Mouse (Mus musculus) frontal cortex, adult 2 months (tissue): ENCODE data around the gene Gsto2. TPM values are rescaled to one million over a fixed set of nuclear protein-coding genes. Genes with fewer than 3 reads are reported as not detected.

ENCODE experiments used
- DNase-seq, 2 experiments: peaks; one replicate each; pipeline ENCODE4 v3.0.0; 2022; ENCODE audit warnings: low spot score in 1 of 2; ENCODE audit errors: extremely low spot score in 1 of 2
- polyA plus RNA-seq: library from polyadenylated mRNA; depleted of rRNA; stranded (reverse); fragments of >200 nt; gene quantifications from 2 replicates; pipeline ENCODE4 v1.2.3, GENCODE M21; 2012

Gene Gsto2
- polyA plus RNA-seq, 1 experiment, result 1.8 TPM

DNA sequence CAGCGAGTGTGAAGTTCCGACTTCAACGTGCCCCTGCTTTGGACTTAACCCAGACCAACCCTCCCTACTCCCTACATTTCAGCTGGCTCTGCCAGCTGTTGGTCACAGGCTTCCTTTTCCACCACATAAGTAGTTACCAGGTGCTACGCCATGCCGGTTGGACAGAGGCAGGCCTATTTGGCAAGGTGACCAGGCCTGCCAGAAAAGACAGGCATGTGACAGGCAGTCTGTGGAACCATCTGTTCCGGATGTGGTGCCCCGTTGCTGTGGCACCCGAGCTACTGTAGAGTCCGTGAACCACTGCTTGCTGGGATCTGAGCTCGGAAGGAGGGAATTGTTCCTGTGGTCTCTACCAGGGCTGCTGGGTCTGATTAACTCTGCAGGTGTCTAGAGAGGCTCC, 22.1 kb downstream of the Gsto2 start:
- no peak for DNase-seq

DNA sequence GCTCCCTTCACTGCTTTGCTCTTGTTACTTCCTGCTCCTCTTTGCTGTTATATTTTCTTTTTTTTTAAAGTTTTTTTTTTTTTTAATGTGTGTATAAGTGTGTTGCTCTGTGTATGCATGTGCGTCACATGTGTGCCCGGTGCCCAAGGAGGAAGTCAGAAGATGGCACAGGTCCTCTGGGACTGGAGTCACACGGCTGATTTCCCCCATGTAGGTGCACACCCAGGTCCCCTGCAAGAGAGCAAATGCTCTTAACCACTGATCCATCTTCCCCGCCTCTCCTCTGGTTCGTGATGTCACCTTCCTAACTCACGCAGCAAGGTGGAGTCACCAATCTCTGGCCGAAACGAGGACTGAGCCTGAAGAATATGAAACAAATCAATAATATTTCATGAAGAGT, 22.7 kb downstream of the Gsto2 start:
- no peak for DNase-seq

DNA sequence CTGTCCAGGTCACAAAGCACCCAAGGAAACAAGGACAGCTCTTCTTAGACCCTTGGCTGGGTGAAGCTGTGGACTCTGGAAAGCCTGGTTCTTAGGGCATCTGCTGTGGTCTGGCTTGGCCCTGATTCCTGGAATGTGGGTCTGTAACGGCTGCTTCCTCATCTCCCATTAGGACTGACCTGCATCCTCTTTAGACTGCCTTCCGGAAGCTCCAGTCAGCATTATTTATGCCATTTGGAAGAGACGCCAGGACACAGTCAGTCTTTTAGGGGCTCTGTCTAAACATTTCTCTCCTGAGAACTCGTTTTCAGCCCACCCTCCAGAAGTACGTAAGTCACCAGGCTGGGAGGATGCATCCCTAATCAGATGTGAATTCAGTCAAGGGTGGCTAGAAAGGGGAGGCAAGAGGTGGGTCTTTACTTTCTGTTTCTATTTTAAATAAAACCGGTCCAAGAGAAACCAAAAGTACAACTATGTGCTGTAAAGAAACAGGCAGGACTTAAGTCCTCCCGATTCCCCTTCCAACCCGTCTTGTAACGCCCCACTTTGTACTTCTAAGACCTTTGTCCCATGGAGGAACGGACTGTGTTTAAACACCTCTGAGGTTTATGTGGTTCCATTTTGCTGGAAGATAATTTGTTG, 25.3 kb downstream of the Gsto2 start:
- DNase-seq, result no peak

DNA sequence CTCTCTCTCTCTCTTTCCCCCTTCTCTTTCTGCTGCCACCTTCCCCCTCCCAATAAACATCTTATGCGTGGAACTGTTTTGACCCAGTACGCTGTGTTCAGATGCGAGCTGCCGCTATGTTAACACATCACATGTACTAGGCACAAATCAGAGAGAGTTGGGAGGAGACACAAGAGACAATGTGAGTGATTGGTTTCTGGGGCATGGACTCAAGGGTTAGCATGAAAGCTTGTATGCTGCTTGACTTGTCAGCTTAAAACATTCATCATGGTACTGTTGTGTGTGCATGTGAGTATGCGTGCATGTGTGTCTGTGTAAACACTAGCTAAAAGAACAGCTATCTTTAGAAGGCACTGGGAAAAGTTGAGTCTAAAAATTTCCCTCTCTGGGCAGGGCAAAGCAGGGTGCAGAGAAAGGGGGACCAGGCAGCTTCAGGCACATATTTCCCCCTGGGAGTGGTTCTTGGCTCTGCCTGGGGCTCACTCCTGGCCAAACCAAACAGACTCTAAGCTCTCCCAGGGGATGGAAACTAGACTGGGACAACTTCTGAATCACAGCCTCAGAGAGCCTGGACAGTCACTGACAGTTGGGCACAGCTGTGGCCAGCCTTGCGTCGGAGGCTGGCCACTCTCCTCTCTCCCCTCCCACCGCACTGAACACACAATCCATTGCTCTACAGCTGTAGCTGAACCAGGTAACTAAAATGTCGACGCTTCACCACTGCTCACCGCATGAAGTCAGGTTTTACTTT, 26.4 kb downstream of the Gsto2 start:
- DNase-seq, result no peak

DNA sequence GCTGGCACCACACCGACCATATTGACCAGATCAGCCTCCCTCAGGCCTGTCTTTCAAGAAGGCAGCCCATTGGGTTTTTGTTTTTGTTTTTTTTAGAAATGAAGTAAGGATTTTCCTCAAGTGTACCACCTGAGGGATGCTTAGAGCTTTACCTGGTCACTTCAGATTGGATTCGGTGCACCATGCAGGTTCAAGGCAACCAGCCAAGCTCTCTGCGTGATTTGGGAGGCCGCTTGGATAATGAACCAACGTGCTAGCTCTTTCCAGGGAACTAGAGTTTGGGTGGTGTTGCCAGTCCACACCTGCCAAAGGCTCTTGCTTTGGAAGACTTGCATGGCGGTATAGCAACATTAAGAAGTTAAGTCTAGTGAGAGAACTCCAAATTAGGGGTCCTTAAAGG, 27.8 kb downstream of the Gsto2 start:
- no peak for DNase-seq

DNA sequence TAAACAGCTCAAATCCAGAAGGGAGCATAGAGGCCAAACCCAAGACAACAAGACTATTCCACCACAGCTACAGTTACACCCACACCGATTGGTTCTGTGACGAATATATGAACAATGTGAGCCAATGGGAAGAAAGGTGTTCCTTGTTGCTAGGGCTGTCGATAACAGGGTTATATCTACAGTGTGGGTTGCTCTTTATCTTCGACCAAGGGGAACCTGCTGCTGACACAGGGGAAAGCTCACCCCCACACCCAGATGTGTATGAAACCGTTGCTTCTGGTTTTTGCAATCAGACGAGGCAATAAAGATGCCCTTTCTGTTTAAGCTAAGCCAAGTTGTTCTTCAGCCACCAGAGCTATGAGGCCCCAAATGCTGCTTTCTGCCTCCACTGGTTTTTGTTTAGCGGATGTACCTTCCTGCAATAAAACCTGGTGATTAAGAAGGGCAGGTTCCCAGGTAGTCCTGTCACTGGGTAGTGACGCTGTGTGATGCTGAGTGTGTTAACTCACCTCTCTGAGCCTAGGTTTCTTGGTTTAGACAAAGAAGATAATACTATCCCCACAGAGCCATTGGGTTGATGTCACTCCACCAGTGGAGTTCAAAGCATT, 33.2 kb downstream of the Gsto2 start:
- no peak for DNase-seq

DNA sequence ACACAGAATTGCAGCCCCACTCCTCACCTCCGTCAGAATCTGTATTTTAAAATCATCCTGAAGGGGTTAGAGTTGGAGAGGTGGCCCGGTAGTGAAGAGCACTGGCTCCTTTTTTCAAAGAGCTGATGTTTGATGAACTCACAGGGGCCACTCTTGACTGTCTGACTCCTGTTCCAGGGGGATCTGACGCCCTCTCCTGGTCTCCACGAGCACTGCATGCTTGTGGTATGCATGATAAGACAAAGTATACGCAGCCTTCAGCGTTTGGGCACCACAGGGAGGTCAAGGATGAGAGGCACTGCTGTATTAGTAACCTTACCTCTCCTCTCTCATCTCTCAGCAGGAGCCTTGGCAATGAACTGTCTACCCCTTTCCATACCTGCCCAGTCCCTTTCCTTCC, 34.7 kb downstream of the Gsto2 start:
- no peak for DNase-seq

DNA sequence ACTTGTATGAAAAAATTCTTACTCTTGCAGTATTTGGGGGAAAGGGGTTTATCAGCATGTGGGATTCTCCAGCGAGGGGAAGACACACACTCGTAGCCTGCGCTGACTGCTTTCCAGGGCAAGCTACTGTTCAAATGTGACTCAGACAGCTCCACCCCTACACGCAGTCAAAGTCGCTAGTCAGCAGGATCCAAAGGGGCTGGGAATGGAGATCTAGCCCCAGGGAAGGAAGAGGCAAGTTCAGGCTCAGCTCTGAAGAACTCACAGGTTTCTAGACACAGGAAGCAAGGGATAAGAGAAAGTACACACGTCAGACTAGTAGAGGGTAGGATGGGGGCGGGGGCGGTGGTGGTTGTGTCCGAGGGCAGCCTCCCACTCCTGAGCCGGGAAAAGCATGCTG, 35.2 kb downstream of the Gsto2 start:
- DNase-seq, result no peak

DNA sequence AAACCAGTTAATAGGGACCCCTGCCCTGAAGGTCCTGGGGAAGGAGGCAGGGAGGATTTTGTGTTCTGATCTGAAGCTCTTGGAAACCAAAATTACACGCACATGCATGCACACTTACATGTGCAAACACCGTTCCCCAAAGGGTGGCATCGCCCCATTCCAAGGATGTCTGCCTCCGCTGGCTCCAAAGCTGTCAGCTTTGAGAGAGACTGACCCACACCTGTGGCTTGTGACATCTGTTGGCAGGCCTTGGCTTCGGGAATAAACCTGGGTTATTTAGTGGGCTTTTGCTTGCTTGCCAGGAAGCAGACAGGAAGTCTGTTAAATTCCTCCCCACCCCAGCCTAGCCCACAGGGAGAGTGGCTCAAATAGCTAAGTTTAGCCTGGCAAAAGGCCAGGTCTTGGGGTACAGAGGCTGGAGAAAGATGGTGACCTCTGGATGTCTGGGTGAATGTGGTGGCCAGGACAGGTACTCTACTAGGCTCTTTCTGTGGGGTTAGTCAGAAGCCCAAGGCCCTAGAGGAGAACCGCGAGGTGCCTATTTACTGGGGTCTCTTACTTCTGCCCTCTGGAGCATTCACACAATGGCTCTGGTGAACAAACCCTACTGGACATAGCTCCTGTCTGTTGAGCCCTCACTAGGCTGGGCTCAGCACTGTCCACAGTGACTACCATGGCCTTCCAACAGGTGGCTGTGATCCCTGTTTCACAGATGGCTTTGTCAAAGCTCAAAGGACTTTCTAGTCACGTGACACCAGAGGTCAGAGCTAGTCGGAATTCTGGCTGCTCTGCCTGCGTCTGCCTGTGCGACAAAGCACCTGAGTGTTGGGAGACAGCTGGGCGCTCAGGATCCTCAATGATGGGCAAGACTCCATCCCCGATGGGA, 37.2 kb downstream of the Gsto2 start:
- no peak for DNase-seq

DNA sequence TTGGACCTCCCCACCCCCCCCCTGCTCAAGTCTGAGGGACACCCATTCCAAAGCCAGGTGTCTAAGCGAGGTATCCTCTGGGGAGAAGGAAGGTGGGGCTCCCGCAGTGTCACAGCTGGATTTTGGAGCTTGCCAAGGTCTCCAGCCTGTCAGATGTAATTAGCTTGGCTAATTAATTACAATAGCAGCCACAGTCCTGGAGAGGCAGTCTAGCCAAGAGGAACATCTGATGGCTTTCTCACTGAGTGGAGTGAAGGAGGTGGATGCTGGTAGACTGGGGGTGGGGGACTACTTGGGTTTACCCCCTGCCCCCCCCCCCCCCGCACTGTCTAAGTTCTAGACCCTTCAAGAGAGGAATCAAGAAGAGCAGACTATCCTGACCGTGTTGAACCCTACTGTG, 38.3 kb downstream of the Gsto2 start:
- no peak for DNase-seq

DNA sequence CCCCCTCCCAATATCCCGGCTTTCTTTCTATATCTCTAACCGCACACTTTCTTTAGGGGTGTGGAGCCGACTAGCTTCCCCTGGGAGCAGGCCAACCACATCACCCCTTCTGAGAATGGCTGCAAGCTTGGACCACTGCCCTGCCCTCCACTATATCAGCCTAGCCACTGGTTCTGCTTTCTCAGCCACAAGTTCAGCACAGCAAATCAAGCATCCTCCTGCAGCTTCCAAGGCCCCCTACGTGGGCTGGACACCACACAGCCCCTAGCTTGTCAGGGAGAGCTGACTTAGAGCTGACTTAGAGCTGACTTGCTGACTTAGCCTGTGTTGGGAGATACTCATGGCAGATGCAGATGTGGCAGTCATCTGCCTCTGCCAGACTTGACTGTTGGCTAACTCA, 39.7 kb downstream of the Gsto2 start:
- DNase-seq, result no peak

DNA sequence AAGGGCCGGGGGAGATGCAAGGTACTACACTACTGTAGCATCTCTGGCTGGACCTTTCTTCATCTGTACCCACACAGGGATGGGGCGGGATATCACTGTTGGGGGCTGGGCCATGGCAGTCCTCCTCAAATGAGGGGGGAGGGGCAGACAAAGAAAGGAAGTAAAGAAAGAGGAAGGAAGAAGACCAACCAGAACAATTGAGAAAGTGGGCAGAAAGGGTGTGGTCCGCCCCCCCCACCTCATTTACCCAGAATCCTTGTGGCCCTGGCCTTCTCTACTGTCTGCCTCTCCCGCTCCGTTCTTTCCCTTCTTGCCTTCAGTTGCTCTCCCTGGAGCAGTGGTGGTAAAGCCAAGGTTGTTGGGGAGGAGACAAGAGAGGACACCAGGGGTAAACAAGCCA, 40.3 kb downstream of the Gsto2 start:
- no peak for DNase-seq

DNA sequence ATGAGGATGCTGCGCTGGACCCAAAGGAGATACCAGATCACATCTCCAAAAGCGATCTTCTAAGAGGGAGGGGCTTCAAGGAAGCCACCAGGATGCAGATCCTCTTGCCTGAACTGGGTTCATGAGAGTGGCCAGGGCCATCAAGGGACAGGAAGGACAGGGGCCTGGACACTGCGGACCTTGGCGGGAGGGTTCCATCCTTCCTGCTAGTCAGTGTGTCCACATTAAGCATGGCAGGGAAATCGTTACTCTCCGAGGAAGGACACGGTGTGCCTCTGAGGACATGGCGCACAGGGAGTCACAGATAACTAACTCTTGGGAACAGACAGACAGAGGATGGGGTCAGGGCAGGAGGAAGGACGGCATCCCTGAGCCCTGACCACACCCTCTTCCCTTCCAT, 42.3 kb downstream of the Gsto2 start:
- no peak for DNase-seq

DNA sequence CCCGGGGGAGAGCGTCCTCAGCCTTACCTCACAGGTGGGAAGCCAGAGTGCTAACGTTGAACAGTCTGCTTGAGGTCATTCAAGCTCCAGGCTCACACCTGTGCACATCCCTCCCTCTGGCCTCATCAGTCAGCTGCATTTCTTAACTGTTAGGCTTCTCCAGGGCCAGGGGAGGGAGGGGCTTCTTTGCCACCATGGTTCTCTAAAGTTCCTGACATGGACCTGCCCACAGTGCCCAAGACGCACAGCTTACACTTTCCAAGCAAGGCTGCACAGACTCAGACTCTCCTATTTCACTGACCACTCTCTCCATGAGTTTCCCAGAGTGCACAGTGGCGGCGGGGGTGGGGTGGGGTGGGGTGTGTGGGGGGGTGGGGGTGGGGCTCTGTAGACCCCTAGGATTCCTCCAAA, 43.6 kb downstream of the Gsto2 start:
- DNase-seq, result no peak

DNA sequence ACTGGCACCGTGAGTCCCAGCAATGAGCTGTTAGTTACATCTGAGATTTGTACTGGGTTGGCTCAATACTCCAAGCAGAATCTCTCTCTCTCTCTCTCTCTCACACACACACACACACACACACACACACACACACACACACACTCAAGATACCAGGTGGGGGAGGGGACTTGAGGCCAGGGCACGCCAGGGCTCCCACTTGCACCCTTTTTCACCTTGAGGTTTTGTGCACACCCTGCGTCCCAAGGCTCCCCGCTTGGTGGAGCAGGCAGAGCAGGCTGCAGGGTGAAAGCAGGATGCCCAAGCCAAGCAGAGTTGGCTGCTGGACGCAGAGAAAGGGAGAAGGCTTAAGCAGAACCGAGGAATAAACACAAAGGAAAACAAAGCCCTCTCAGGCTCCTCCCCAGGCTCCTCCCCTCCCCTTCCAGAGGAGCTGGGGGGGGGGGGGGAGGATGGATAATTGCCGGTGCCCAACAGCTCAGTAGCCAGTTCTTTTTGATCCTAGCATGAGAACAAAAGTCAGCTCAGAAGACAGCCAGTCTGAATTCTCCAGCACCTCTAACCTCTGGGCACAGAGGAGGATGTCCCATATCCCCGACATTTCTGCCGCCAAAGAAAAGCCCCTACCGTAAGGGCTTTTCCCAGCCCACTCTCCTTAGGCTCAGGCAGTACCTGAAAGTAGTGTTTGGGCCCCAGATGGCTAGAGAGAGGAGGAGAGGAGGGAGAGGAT, 44.2 kb downstream of the Gsto2 start:
- no peak for DNase-seq

DNA sequence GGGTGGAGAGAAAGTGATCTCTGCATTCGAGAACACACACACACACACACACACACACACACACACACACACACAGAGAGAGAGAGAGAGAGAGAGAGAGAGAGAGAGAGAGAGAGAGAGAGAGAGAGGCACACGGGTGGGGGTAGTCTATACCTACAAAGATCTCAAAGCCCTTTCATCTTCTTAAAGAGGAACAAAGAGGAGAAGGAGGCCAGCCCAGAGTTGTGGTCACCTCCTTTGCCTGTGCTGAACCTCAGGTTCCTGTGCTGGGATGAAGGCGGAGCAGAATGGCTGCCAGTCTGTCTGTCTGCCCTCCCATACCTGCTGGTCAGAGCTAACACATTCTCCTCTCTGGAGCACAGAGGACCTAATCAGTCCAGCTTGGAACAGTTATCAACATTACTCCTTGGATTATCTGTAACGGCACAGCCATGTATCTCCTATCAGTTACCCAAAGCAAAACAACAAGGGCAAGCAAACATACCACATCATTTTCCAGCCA, 44.8 kb downstream of the Gsto2 start:
- no peak for DNase-seq

DNA sequence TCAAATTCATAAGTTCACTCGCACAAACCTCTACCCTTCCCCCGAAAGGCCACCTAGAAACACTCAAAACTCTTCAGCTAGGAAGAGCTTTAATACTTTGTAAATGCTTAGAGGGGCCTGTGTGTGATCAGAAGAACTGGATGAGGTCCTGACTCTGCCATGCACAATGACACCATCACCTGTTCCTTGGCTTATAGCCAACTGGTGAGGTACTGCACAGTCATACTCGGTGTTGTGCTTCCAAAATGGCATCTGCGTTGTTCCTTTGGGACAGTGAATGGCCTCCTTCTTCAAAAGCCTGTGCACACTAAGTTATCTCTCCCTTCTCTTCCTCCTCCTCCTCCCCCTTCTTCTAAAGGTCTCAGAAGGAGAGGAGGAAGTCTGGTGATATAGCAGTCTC, 45.4 kb downstream of the Gsto2 start:
- no peak for DNase-seq

DNA sequence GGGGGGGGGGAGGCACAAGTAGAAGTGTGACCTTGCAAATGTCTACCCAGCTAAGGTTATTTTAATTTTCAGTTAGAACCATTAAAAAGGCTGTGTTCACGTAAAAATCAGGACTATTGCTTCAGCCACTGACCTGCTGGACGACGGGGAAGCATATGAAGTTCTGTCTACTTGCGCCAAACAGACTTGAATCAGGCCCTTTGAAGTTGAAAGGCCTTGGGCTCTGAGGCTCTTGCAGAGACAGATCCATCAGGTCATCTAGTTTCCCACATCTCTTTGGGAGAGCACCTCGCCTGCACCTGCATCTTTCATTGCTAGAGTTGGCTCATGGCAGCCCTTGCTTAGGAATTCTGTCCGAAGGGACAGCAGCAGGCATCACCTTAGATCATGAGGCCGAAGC, 48.0 kb downstream of the Gsto2 start:
- DNase-seq, result no peak

DNA sequence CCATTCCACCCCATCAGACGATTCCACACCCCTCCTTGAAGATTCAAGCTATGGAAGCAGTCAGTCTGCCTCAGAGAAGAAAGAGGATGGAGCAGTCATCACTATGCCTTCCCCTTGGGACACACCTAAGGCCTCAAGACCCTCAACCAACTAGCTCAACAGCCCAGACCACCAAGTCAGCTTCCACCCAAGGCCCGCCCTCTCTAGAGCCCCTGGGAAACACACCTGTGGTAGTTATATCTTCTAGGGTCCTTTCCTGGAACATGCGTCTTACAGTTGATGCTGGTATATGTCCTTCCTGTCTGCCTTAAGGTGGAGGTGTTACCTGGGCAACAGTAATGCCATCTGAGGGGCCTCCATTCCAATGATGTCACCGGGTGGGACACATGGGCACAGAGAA, 48.9 kb downstream of the Gsto2 start:
- no peak for DNase-seq

DNA sequence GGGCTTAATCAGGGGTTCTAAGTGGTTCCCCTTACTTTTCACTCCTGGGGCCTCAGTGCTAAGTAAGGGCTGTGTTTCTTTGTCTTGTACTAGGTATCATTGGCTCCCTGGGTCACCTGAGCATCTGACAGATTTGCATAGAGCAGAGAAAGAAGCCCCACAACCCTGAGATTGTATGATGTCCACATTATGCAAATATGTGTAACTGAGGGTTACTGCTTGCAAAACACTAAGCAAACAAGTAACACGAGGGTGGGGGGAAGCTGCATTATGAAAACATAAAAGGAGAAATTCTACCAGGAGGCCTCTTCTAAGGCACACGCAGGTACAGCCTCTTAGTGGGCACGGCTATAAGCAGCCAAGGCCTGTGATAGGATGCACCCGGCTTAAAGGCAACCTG, 49.9 kb downstream of the Gsto2 start:
- no peak for DNase-seq
